Mouse (Mus musculus) adrenal gland, postnatal 25 days (tissue): ENCODE measurements around the gene Rad9b. TPM values are rescaled to one million over a fixed set of nuclear protein-coding genes. Genes with fewer than 3 reads are reported as not detected.

Source experiments
- DNase-seq: peaks from one replicate; pipeline ENCODE4 v3.0.0; 2021; ENCODE audit warnings: mixed read lengths
- long read RNA-seq: library from polyadenylated mRNA; stranded (forward); transcript quantifications from one replicate; pipeline ENCODE4 v2.0.0, GENCODE M21; 2021
- total RNA-seq: library from RNA; stranded (reverse); gene quantifications from 2 replicates; pipeline ENCODE4 v1.2.3, GENCODE M21; 2021

Gene Rad9b
- total RNA-seq, result 3.9 and 5.1 TPM in 2 replicates
- long read RNA-seq, partial matches to known transcripts, result 1 of 2 reads
- long read RNA-seq, other reads (novel, unspliced or antisense), result 1 of 2 reads

DNA sequence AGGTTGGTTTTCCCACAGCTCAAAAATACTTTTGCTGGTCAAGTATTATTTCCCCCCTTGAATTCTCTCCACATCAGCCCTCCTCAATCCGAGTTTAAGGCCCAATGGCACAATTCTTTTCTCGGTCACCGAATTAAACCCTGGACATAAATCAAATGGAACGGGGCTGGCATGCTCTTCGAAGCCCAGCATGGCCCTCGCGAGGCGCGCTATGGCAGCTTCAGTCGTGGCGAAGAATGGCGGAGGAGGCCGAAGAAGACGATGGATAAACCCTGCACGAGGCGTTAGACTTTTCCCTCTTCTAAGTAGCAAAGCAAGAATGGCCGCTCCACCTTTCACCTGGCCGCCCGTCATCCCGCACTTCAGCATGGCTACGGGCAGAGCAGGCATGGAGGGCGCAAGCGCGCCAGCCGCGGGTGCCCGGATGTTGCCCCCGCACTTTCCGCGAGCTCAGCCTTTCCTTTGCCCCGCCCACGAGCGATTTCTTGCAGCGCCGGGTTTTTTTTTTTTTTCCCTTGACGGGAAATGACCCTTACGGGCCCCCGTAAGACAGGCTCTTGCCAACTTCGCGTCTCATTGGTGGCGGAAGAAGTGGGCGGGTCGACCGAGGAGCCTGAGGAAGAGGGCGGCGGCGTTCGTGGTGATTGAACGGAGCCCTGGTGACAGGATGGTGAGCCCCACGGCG lies at the start of gene Rad9b, which contains the start of gene Vps29:
Rad9b (minus strand) TSS at position 427 of the 685 bp plus-strand sequence.
Vps29 (plus strand) TSS at position 563 of the 685 bp plus-strand sequence.
- peak; percentile 98 for DNase-seq

GRCm38 (mm10) chr5:122403362-122403761 lies 49.3 kb upstream of the Rad9b start:
- DNase-seq, result no peak

DNA sequence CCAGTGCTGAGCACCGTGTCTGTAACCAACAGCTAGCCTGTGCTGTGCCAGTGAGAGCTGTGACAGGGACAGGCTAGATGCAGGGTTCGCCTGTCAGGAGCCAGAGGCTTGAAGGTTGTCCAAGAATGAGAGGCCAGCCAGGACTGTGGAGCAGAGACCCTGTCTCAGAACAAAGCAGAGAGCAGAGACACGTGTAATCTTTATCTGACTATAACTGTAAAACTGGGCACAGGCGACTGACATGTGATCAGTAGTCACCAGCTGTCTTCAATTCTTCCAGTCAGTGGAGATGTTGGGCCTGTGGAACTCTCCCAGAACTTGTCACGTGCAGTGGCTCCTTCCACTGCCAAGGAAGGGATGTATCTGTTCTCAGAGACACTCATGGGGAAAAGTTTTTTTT lies 48.7 kb upstream of the Rad9b start:
- no peak for DNase-seq

DNA sequence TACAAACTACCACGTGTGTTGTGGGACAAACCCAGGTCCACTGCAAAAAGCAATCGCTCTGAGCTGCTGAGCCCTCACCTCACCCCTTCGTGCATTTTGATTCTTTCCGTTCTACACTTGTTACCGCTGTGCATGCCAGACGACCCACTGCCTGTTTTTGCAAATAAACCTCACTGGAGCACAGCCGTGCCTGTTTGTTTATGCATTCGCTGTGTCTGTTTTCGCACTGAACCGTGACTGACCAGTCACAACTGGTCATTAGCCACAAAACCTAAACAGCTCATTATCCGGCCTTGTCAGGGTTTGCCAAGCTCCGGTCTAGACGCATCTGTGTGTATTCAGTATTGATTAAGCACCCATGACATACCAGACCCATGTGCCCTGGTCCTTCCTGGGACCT lies 48.1 kb upstream of the Rad9b start:
- no peak for DNase-seq

GRCm38 (mm10) chr5:122401303-122401640 lies 47.2 kb upstream of the Rad9b start:
- peak; percentile 81 for DNase-seq

GRCm38 (mm10) chr5:122400628-122401302 lies 46.7 kb upstream of the Rad9b start:
- peak; percentile 74 for DNase-seq

DNA sequence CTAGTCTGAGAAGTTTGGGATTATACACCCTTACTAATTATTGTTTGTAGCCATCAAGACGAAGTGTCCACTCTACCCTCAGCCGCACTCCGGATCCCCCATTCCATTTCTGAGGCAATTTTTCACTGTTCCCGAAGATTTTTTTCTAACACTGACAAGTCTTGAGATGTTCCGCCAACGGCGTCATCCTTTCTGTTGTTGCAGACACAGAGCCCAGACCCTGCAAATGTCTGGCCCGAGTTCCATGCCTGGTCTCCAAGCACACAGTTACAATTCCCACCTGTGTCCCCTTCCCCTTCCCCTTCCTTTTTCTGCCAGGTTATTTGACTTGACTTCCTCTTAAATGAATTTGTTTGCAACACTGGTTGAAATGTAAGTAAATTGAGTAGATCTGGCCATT lies 45.8 kb upstream of the Rad9b start:
- no peak for DNase-seq

DNA sequence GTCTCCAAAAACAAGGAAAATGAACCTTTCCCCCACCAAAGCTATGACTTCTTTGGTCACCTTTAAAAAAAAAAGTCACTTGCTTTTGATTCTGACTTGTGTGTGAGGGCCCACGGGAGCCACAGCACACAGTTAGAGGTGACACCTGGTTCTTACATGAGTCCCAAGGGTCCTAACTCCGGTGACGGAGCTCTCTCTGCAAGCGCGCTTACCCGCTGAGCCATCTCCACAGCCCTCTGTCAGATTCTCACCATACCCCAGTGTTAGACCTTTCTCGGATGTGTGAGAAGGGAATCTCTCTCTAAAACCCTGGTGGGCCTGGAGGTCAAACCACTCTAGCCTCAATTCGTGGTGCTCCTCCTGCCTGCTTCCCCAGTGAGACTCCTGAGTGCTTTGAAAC lies 43.5 kb upstream of the Rad9b start:
- DNase-seq, result no peak

DNA sequence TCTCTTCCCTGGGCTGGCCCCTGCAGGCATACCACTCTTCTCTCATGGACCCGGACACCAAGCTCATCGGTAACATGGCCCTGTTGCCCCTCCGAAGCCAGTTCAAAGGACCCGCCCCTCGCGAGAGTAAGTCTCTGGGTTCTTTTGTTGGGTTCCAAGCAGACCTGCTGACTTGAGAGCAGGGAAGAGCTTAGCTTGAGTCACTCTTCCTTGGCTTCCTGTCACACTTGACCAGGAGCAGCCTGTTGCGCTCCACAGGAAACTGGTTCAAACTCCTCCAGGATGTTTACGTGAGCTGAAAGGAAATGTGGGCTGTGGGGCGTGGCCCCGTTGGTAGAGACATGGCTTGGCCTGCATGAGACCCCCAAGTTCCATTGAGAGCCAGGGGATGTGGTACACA lies 42.8 kb upstream of the Rad9b start:
- DNase-seq, result peak; percentile 38

GRCm38 (mm10) chr5:122393887-122394286 lies 39.9 kb upstream of the Rad9b start:
- DNase-seq, result peak; percentile 75

- DNase-seq, result no peak
Measured at GRCm38 (mm10) chr5:122392227-122393004, 38.4 kb upstream of the Rad9b start.

GRCm38 (mm10) chr5:122391786-122392180 lies 37.8 kb upstream of the Rad9b start, which contains the start of gene Arpc3:
Gene Arpc3 (plus strand): TSS chr5:122391878.
- peak; percentile 92 for DNase-seq

DNA sequence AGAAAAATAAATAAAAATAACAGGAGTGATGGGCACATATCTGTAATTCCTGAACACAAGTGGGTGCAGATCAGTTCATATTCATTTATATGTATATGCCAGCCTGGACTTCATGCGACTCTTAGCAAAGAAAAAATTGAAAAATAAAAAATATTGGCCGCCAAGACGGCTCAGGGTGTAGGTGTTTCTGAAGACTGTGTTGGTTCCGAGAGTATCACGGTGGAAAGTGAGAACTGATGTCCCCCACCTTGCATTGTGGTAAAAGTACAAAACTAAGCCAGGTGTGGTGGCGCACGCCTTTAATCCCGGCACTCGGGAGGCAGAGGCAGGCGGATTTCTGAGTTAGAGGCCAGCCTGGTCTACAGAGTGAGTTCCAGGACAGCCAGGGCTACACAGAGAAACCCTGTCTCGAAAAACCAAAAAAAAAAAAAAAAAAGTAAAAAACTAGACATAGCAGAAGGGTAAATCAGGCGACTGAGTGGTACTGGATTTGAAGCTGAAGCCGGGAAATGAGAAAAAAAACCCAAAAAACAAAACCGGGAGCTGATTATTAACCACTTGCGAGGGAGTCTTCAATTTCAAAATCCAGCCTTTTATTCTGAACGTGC lies 37.2 kb upstream of the Rad9b start:
- DNase-seq, result no peak

GRCm38 (mm10) chr5:122390671-122391070 lies 36.6 kb upstream of the Rad9b start:
- no peak for DNase-seq

DNA sequence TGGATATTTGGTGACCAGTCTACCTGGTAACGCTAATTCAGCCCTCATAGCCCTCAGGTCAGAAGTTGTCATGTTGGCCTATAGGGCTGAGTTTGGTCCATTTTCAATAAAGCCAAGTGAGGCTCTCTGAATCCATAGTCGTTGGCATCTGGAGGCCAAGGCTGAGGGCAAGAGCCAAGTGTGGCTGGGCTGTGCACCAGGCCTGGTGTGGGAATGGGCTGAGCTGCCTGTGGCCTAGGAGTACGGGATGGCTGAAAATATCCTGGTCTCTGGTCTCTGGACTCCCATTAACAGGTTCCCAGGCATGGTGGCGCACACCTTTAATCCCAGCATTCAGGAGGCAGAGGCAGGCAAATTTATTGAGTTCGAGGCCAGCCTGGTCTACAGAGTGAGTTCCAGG lies 36.0 kb upstream of the Rad9b start:
- no peak for DNase-seq

- peak; percentile 65 for DNase-seq
Measured at GRCm38 (mm10) chr5:122379374-122380155, 25.5 kb upstream of the Rad9b start.

DNA sequence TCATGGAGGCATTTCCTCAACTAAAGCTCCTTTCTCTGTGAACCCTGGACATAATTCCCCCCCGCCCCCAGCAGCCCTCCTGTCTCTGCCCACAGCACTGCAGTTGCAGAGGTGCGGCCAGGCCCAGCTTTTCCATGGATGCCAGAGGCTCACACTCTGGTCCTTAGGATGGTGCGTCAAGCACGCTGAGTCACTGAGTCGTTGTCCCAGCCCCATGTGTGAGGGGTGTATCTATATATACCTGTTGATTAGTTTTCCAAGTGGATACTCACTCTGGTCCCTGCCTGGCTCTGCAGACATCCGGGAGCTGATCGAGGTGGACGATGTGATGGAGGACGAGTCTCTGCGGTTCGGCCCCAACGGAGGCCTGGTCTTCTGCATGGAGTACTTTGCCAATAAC lies 24.1 kb upstream of the Rad9b start:
- no peak for DNase-seq

GRCm38 (mm10) chr5:122377101-122377833 lies 23.2 kb upstream of the Rad9b start:
- no peak for DNase-seq

- DNase-seq, result no peak
Measured at GRCm38 (mm10) chr5:122372878-122373277, 18.8 kb upstream of the Rad9b start.

GRCm38 (mm10) chr5:122372192-122372769 lies 18.2 kb upstream of the Rad9b start, which contains the start of gene Fam216a:
Gene Fam216a (minus strand): TSS chr5:122372364.
- peak; percentile 99 for DNase-seq
